Mouse (Mus musculus) embryonic fibroblast, embryonic 13.5 days (primary cell): Measurements from ENCODE around the gene Mfap1b.

Experiments used
- CTCF ChIP-seq: IDR thresholded peaks from 2 replicates; pipeline ENCODE4 v1.5.1; 2011; ENCODE audit warnings: mild to moderate bottlenecking, control low read depth, low read length, moderate library complexity, borderline replicate concordance; ENCODE audit not compliant: insufficient read depth
- POLR2A ChIP-seq: IDR thresholded peaks from 2 replicates; pipeline ENCODE4 v1.6.1; 2011; ENCODE audit warnings: low read depth, mild to moderate bottlenecking, control low read depth, low read length, moderate library complexity

- no peak for TF ChIP-seq CTCF
- no peak for TF ChIP-seq POLR2A
Measured at GRCm38 (mm10) chr2:121507951-121508330, 34.1 kb upstream of the Mfap1b start.
